Mouse (Mus musculus) erythroblast, embryonic 14.5 days (primary cell): ENCODE results near the gene Zfp618.

Experiments used
- GATA1 ChIP-seq: IDR thresholded peaks from 2 replicates; pipeline ENCODE4 v1.6.1; 2012; ENCODE audit warnings: low read length, inconsistent platforms, mixed read lengths
- TAL1 ChIP-seq: IDR thresholded peaks from 3 replicates; pipeline ENCODE4 v1.6.1; 2012; ENCODE audit warnings: low read length, inconsistent platforms, mixed read lengths

GRCm38 (mm10) chr4:63071413-63072260 lies 106.3 kb downstream of the Zfp618 start:
- TF ChIP-seq GATA1 (no peak), TAL1 (no peak)
